Mouse (Mus musculus): ENCODE data around the gene Nkd1. TPM values are rescaled to one million over a fixed set of nuclear protein-coding genes. Genes with fewer than 3 reads are reported as not detected.

Nkd1 gene
- polyA plus RNA-seq (2012; rRNA removed): 19.4 and 21.5 TPM in 2 replicates

GRCm38 (mm10) chr8:88520985-88521527 is at the start of gene Nkd1:
Gene Nkd1, plus strand, starts transcription at chr8:88521354.
- peak; percentile 82 to 83 for DNase-seq
- Histone ChIP-seq H3K4me3 (replicated peaks; ENCODE audit: insufficient read depth, low read depth, low read length) (peak within 1 kb of the TSS; percentile 67), H3K27ac (ENCODE audit: insufficient read depth, low read length) (no peak within 1 kb of the TSS), H3K27me3 (ENCODE audit: control insufficient read depth, insufficient read depth, low read length) (no peaks in the 10 kb centered on the region), H3K4me1 (ENCODE audit: control insufficient read depth, insufficient read depth, low read length) (peaks cover 8% of the 10 kb centered on the region; the same call in 1 of the 2 replicates)
- no peak; the same call in 1 of the 2 replicates for TF ChIP-seq CTCF (IDR thresholded peaks at IDR 0.05; ENCODE audit: borderline replicate concordance, insufficient read depth, low read depth, low read length)
- TF ChIP-seq POLR2A (IDR thresholded peaks at IDR 0.05; ENCODE audit: borderline replicate concordance, insufficient read depth, low read length): no peak
- WGBS: under 1% methylated on average over 67 of the region's 67 CpGs

GRCm38 (mm10) chr8:88481290-88481689 is 39.9 kb upstream of the Nkd1 start:
- Histone ChIP-seq H3K27ac (ENCODE audit: insufficient read depth, low read length) (no peak overlapping the region), H3K4me1 (ENCODE audit: control insufficient read depth, insufficient read depth, low read length) (no peaks in the 10 kb centered on the region), H3K4me3 (replicated peaks; ENCODE audit: insufficient read depth, low read depth, low read length) (no peak overlapping the region), H3K27me3 (ENCODE audit: control insufficient read depth, insufficient read depth, low read length) (no peaks in the 10 kb centered on the region)
- TF ChIP-seq CTCF (IDR thresholded peaks at IDR 0.05; ENCODE audit: borderline replicate concordance, insufficient read depth, low read depth, low read length): no peak
- no peak for TF ChIP-seq POLR2A (IDR thresholded peaks at IDR 0.05; ENCODE audit: borderline replicate concordance, insufficient read depth, low read length)
- no peak for DNase-seq
- 79% methylated on average over 4 of the region's 4 CpGs for WGBS

- Histone ChIP-seq H3K4me3 (replicated peaks; ENCODE audit: insufficient read depth, low read depth, low read length) (no peak overlapping the region), H3K4me1 (ENCODE audit: control insufficient read depth, insufficient read depth, low read length) (no peaks in the 10 kb centered on the region), H3K27ac (ENCODE audit: insufficient read depth, low read length) (no peak overlapping the region), H3K27me3 (ENCODE audit: control insufficient read depth, insufficient read depth, low read length) (no peaks in the 10 kb centered on the region)
- 18% methylated on average over 5 of the region's 5 CpGs for WGBS
- TF ChIP-seq CTCF (IDR thresholded peaks at IDR 0.05; ENCODE audit: borderline replicate concordance, insufficient read depth, low read depth, low read length): no peak
- TF ChIP-seq POLR2A (IDR thresholded peaks at IDR 0.05; ENCODE audit: borderline replicate concordance, insufficient read depth, low read length): no peak
- DNase-seq: no peak
Observed at GRCm38 (mm10) chr8:88488391-88488829, 32.7 kb upstream of the Nkd1 start.

- TF ChIP-seq POLR2A (IDR thresholded peaks at IDR 0.05; ENCODE audit: borderline replicate concordance, insufficient read depth, low read length): no peak
- no peak for TF ChIP-seq CTCF (IDR thresholded peaks at IDR 0.05; ENCODE audit: borderline replicate concordance, insufficient read depth, low read depth, low read length)
- 33% methylated on average over 2 of the region's 2 CpGs for WGBS
Observed at GRCm38 (mm10) chr8:88494076-88494475, 27.1 kb upstream of the Nkd1 start.

GRCm38 (mm10) chr8:88495071-88495805 is 25.9 kb upstream of the Nkd1 start:
- DNase-seq: peak in 1 of 2 experiments; percentile 31
- TF ChIP-seq POLR2A (IDR thresholded peaks at IDR 0.05; ENCODE audit: borderline replicate concordance, insufficient read depth, low read length) (no peak), CTCF (IDR thresholded peaks at IDR 0.05; ENCODE audit: borderline replicate concordance, insufficient read depth, low read depth, low read length) (no peak)
- Histone ChIP-seq H3K27me3 (ENCODE audit: control insufficient read depth, insufficient read depth, low read length) (no peaks in the 10 kb centered on the region), H3K27ac (ENCODE audit: insufficient read depth, low read length) (peak overlapping the region; percentile 34; the same call in 1 of the 2 replicates), H3K4me3 (replicated peaks; ENCODE audit: insufficient read depth, low read depth, low read length) (no peak overlapping the region), H3K4me1 (ENCODE audit: control insufficient read depth, insufficient read depth, low read length) (no peaks in the 10 kb centered on the region)
- WGBS: 64% methylated on average over 11 of the region's 11 CpGs

More at GRCm38 (mm10) chr8:88494076-88494475, 27.1 kb upstream of the Nkd1 start:
- Histone ChIP-seq H3K4me1 (ENCODE audit: control insufficient read depth, insufficient read depth, low read length) (no peaks in the 10 kb centered on the region), H3K27me3 (ENCODE audit: control insufficient read depth, insufficient read depth, low read length) (no peaks in the 10 kb centered on the region), H3K4me3 (replicated peaks; ENCODE audit: insufficient read depth, low read depth, low read length) (no peak overlapping the region), H3K27ac (ENCODE audit: insufficient read depth, low read length) (no peak overlapping the region)
- DNase-seq: no peak

GRCm38 (mm10) chr8:88502143-88502542 is 19.0 kb upstream of the Nkd1 start:
- TF ChIP-seq POLR2A (IDR thresholded peaks at IDR 0.05; ENCODE audit: borderline replicate concordance, insufficient read depth, low read length) (no peak), CTCF (IDR thresholded peaks at IDR 0.05; ENCODE audit: borderline replicate concordance, insufficient read depth, low read depth, low read length) (no peak)
- Histone ChIP-seq H3K4me1 (ENCODE audit: control insufficient read depth, insufficient read depth, low read length) (no peaks in the 10 kb centered on the region), H3K27ac (ENCODE audit: insufficient read depth, low read length) (no peak overlapping the region), H3K27me3 (ENCODE audit: control insufficient read depth, insufficient read depth, low read length) (no peaks in the 10 kb centered on the region), H3K4me3 (replicated peaks; ENCODE audit: insufficient read depth, low read depth, low read length) (no peak overlapping the region)
- no peak for DNase-seq
- WGBS: 25% methylated on average over 3 of the region's 3 CpGs

- 93% methylated on average over 5 of the region's 5 CpGs for whole genome bisulfite sequencing
- H3K4me3 ChIP-seq (replicated peaks; ENCODE audit: insufficient read depth, low read depth, low read length): no peak overlapping the region
- H3K27ac ChIP-seq (ENCODE audit: insufficient read depth, low read length): no peak overlapping the region
- peaks cover 5% of the 10 kb centered on the region; the same call in 1 of the 2 replicates for H3K4me1 ChIP-seq (ENCODE audit: control insufficient read depth, insufficient read depth, low read length)
- no peaks in the 10 kb centered on the region for H3K27me3 ChIP-seq (ENCODE audit: control insufficient read depth, insufficient read depth, low read length)
- DNase-seq: no peak
- TF ChIP-seq CTCF (IDR thresholded peaks at IDR 0.05; ENCODE audit: borderline replicate concordance, insufficient read depth, low read depth, low read length) (no peak), POLR2A (IDR thresholded peaks at IDR 0.05; ENCODE audit: borderline replicate concordance, insufficient read depth, low read length) (no peak)
Observed at GRCm38 (mm10) chr8:88506981-88507380, 14.2 kb upstream of the Nkd1 start.

GRCm38 (mm10) chr8:88511061-88511460 is 10.1 kb upstream of the Nkd1 start:
- no peak overlapping the region for H3K27ac ChIP-seq (ENCODE audit: insufficient read depth, low read length)
- H3K27me3 ChIP-seq (ENCODE audit: control insufficient read depth, insufficient read depth, low read length): no peaks in the 10 kb centered on the region
- H3K4me1 ChIP-seq (ENCODE audit: control insufficient read depth, insufficient read depth, low read length): peaks cover 15% of the 10 kb centered on the region
- H3K4me3 ChIP-seq (replicated peaks; ENCODE audit: insufficient read depth, low read depth, low read length): no peak overlapping the region
- TF ChIP-seq POLR2A (IDR thresholded peaks at IDR 0.05; ENCODE audit: borderline replicate concordance, insufficient read depth, low read length): no peak
- no peak for TF ChIP-seq CTCF (IDR thresholded peaks at IDR 0.05; ENCODE audit: borderline replicate concordance, insufficient read depth, low read depth, low read length)
- DNase-seq: no peak
- 38% methylated on average over 5 of the region's 5 CpGs for WGBS
